Mouse (Mus musculus) right cerebral cortex, postnatal 10 days (tissue): ENCODE data around the gene Tmem50b.
"Not testable (repeated sequence)": the region's sequence is repeated elsewhere in the genome, so short reads cannot be mapped to it uniquely, and the experiment has no call there.

Source experiments
- DNase-seq, 2 experiments: peaks; one replicate each; pipeline ENCODE4 v3.0.0; 2021; ENCODE audit warnings: low spot score in 2 of 2

Gene Tmem50b

DNA sequence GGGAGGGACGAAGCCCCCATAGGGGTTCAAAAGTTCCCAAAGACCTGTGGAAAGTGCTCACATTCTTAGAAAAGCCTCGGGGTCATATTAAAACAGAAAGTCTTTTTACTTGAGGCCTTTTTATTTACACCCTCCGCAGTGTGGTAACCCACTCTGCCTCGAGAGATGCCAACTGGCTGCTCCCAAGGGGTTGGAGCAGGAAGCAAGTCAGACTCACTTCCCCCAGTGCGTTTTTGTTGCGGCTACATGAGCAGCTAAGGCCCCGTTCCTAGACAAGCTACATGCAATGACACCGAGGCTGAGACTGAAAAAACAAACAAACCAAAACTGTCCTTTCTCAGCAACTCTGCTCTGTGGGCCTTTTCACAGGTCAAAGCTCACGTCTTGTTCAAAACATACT lies 59.1 kb downstream of the Tmem50b start:
- DNase-seq = no peak

DNA sequence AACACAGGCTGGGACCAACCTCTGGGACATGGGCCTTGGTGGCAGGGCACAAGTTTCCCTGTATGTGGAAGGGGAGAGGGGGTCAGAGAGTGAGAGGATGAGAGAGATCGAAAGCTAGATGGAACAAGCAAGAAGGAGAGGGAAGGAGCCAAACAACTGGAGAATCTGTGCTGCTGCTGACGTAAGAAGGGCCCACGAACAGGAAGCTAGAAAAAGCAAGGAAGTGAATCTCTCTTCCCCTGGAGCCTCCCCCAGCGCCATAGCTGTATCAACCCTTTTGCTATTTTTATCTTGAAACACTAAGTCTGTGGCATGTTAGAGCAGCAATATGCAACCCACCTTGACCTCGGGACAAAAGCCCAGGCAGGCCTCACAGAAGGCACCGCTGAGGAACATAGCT lies 59.5 kb downstream of the Tmem50b start:
- DNase-seq = no peak

DNA sequence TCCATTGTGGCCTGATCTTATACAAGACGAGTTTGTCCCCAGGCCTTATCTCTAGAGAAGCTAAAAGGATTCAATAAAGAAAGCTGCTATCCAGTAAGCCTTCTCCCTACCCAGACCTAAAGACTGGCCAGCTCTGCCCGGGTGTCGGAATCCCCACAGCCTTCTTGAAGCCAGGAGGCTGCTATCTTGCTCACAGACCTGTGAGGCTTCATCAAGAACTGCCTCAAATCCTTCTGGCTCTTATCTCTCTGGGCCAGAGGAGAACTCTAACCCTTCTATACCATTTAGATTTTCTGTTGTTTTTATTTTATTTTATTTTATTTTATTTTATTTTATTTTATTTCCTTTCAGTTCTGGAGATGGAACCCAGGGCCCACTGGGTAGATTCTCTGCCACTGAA lies 60.5 kb downstream of the Tmem50b start:
- no peak for DNase-seq

DNA sequence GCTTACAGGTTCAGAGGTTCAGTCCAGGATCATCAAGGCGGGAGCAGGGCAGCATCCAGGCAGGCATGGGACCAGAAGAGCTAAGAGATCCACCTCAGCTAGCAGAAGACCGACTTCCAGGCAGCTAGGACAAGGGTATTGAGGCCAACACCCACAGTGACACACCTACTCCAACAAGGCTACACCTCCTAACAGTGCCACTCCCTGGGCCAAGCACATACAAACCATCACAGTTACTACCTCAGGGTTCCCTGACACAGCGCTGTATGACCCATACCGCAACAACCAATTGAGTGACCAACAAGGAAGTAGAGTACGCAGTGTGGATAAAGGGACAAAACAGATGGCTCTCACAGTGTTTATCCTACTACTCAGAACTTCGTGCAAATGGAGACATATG lies 61.2 kb downstream of the Tmem50b start:
- no peak for DNase-seq

DNA sequence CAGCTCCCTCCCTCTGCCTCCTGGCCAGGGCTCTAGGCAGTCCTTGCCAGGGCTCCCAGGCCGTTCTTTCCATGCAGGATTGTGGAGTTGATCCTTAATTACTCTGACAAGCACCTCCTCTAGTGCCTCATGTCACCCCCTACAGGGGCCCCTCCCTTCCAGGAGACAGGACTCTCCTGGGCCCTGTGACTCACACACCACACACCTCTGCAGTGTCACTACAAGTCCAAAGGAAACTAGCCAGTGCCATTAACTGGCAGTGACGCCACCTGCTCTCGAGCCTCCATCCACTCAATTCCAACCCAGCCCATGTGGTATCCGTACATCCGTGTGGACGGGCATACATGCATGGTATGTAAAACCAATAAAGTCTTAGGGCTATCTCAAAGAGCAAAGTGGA lies 62.7 kb downstream of the Tmem50b start:
- DNase-seq = no peak

DNA sequence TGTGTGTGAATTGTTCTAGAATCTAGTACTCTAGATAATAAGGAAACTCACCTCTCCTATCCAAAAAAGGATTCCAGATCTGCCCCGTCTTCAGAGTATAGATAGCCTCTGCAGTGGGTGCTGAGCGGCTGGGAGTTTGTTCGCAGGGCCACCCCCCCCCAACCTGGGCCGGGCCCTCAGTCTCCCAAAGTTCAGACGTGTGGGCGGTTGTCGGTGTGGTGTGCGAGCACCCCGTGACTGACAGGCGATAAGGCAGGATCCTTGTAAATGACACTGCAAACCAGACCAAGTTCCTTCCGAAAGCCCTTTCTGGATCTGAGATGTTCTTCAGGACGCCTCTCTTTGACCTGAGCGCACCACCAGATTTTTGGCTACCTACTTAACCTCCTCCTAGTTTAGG lies 63.1 kb downstream of the Tmem50b start:
- peak in 1 of 2 experiments; percentile 75 for DNase-seq

DNA sequence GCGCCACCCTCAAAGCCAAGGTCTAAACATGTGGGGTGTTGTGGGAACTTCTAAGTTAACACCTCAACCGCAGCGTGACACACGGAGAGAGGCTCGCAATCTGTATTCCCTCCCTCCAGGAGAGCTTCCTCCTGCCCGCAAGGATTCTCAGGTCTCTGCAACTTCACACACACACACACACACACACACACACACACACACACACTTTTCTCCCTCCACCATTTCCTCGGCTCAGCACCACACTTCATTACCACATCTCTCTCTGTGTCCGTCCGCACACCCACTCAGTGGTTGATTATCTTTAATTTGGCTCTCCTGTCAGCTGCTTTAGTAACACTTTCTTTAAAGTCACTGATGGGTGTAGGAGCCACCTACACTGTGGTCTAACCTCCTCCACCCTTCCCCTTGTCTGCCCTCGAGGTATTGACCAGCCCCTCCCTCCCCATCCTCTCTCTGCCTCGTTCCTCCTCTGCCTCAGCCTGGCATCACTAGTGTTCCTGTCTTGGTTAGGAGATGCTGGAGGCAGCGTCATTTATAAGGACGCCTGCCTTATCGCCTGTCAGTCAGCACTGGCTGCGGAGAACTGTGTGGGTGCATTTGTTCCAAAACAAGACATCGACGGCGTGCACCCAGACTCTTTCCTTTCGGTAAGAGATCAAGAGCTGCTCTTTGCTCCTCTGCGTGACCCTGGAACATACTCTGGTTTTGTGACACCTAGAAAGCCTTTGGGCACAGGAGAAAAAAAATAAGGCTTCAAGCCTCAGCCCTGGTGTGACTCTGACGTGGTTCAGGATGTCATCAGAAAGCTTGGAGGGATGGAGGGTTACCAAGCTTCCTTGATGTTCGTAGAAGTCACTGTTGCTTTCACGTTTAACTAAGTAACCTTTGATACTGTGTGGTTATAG lies 64.3 kb downstream of the Tmem50b start:
- DNase-seq = no peak

DNA sequence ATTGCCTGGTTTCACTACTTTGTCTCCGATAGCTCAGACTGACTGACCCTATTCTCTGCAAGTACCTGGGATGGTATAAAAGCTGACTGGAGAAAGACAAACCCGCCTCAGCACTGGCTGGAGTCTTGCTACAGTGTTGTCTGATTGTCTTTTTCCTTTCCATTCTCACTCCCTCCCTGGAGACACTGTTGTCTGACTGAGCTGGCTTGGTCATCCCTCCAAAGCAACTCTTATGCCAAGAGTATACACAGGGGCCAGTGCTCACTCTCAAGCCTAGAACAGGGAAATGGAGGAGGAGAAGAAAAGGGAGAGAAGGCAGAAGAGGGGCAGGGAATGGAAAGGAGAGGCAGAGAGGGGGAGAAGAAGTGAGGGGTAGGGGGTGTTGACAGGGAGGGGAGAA lies 65.2 kb downstream of the Tmem50b start:
- DNase-seq = no peak

DNA sequence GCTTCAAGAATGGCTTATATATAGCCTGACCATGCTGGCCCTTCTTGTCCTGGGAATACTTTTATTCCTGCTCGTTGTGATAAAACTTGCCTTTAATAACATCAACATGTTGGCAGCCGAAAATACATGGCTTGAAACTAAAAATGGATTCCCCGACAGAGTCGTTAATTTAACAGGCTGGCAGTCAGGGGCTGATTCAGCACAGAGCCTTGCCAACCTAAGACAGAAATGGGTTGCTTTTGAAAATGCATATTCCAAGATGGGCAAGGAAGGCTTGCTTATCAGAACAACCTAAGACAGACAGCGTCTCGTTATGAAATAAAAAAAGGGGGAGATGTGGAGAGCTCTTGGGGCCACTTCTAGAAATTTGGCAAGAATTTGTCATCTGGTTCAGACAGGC lies 65.7 kb downstream of the Tmem50b start:
- no peak for DNase-seq

DNA sequence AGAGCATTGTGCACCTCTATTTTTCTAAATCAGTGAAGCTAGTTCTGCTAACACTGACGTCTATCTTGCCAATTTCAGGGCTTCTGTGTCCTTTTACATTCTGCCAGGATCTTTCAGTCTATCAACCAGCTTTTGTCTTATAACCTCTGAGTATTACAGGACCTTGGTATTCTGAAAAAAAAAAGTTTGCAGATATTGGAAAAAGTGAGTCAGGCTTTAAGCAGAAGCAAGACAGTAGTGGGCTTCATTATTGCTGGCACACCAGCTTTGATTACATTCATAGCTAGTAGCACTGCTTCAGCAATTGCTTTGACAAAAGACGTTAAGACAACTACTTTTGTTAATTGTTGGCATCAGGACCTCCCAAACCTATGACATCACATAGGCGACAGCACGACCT lies 66.8 kb downstream of the Tmem50b start:
- not testable (repeated sequence) for DNase-seq

DNA sequence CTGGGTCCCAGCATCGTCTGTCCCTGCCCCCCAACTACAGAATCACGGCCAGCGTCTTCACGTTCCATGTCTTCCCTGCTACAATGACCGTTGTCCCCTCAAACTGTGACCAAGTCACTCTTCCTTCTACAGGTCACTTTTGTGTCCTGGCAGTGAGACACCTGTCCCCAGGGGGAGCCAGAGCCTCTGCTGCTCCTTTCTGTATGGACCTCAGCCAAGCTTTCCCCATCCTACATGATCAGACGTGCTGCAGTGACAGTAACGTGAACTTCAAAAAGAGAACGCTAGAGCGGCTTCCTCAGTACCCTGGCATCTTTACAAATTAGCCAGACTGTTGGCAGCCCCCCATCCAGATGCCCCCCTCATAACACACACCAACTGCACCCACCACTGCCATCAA lies 69.0 kb downstream of the Tmem50b start:
- DNase-seq = no peak

DNA sequence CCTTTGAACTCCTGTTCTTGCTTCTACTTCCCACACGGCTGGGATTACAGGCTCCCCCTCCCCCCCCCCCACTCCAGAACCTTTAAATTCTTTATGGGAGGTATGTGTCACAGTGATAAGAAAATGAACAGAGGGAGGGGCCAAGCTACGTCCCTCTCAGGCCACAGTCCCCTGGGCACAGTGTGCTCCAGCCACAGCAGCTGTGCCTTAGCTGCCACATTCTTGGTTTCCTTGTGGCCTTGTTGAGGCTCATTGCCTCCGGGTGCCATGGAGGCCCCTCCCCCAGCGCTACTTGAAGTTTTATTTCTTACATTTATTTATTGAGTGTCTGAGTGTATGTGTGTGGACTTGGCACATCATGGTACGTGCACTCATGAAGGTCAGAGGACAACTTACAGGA lies 70.1 kb downstream of the Tmem50b start:
- no peak for DNase-seq

DNA sequence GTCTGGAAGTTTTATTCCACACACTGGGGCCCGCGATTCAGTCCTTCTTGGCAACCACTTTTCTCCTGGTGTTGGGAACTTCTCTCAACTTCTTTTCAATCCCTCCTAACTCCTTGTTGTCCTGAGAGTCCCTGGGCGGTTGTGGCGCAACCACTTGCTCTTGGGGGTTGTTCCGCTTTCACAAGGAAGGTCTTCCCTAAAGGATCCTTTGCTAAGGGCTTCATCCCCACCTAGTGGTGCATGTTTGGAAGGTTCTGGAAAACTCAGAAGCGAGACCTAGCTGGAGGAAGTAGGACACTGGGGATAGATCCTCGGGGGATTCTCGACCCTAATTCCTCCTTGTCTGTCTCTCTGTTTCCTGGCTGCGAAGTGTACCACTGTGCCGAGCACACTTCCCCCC lies 70.5 kb downstream of the Tmem50b start:
- DNase-seq = peak; percentile 59 to 67

DNA sequence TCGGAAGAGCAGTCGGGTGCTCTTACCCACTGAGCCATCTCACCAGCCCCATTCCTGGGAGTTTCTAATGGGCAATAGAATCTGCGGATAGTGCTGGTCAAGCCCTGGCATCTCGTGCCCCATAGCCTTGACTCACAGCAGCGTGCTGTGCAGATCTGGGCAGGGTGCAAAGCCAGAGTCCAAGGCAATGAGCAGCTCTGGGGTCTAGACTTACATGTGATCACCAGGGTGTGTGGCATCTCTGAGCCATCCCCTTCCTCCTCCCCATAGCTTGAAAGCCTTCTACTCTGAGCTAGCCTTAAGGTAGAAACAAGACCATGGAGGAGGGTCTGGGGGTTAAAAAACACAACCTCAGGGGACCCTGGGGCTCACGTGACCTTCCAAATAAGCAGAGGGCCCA lies 71.3 kb downstream of the Tmem50b start:
- DNase-seq = no peak
